Comparison of ENCODE assay signal across 8 mouse cellular contexts in genomic region chr19:40832361-40832760, GRCm38 (mm10). TPM values are rescaled to one million over a fixed set of nuclear protein-coding genes. Genes with fewer than 3 reads are reported as not detected.
DNase-seq lines count a peak whose midpoint lies in the region; ATAC-seq and TF ChIP-seq lines count a peak whose summit lies in the region.

No protein-coding gene starts in this region.

- DNase-seq in heart, postnatal 10 days = no peak
- peak; percentile 48 for DNase-seq in MEL (ENCODE audit: low read depth, low spot score)
- DNase-seq in midbrain, embryonic 10.5 days (ENCODE audit: low spot score) = no peak
- DNase-seq in layer of hippocampus, adult 18-20 months (ENCODE audit: low spot score in 2 of 2) = no peak
- no peak for DNase-seq in ovary, adult 18-20 months (ENCODE audit: low spot score)
- DNase-seq in testis, postnatal 10 days (ENCODE audit: low spot score) = no peak

- H3K4me3 ChIP-seq in heart, embryonic 11.5 days (ENCODE audit: low read depth, low read length) = peak overlapping the region; percentile 82
- peak overlapping the region; percentile 72 to 95 for H3K4me3 ChIP-seq in MEL (ENCODE audit: control insufficient read depth in 1 of 2, insufficient read depth in 1 of 2, low read depth in 2 of 2, low read length in 2 of 2)
- peak overlapping the region; percentile 85 for H3K4me3 ChIP-seq in hindbrain, embryonic 16.5 days (ENCODE audit: low read length)
- H3K4me3 ChIP-seq in midbrain, embryonic 10.5 days = peak overlapping the region; percentile 95

- TF ChIP-seq RAD21 in MEL (IDR thresholded peaks at IDR 0.05; ENCODE audit: low read depth, low read length) = no peak

- H3K36me3 ChIP-seq in heart, embryonic 11.5 days (ENCODE audit: control insufficient read depth, insufficient read depth, low read length) = peaks cover 2% of the 10 kb centered on the region; the same call in 1 of the 2 replicates
- H3K36me3 ChIP-seq in MEL (ENCODE audit: control insufficient read depth in 1 of 2, insufficient read depth in 2 of 2, low read length in 2 of 2) = peaks cover 0 to 10% of the 10 kb centered on the region in 2 experiments; a peak in 3 of 4 replicates
- peaks cover 2% of the 10 kb centered on the region; the same call in 1 of the 2 replicates for H3K36me3 ChIP-seq in hindbrain, embryonic 16.5 days (ENCODE audit: control insufficient read depth, insufficient read depth, low read length)
- peaks cover 30% of the 10 kb centered on the region for H3K36me3 ChIP-seq in midbrain, embryonic 10.5 days

- 39% methylated on average over 5 of the region's 5 CpGs for WGBS in heart, embryonic 11.5 days (ENCODE audit: insufficient replicate concordance)
- 35% methylated on average over 5 of the region's 5 CpGs for WGBS in hindbrain, embryonic 16.5 days
- 47% methylated on average over 5 of the region's 5 CpGs for WGBS in midbrain, embryonic 10.5 days

- ATAC-seq in heart, embryonic 11.5 days (replicated peaks; ENCODE audit: insufficient number of reproducible peaks, low FRiP score, low TSS enrichment) = no peak
- no peak for ATAC-seq in hindbrain, embryonic 16.5 days

- peaks cover 2% of the 10 kb centered on the region; the same call in 1 of the 2 replicates for H3K4me1 ChIP-seq in heart, embryonic 11.5 days (ENCODE audit: control insufficient read depth, insufficient read depth, low read length)
- H3K4me1 ChIP-seq in MEL (ENCODE audit: control insufficient read depth in 1 of 2, insufficient read depth in 2 of 2, low read length in 2 of 2) = peaks cover 6 to 8% of the 10 kb centered on the region in 2 experiments; a peak in 3 of 4 replicates
- peaks cover 25% of the 10 kb centered on the region for H3K4me1 ChIP-seq in hindbrain, embryonic 16.5 days (ENCODE audit: control insufficient read depth, insufficient read depth, low read depth, low read length)
- peaks cover 40% of the 10 kb centered on the region for H3K4me1 ChIP-seq in midbrain, embryonic 10.5 days

- H3K79me2 ChIP-seq in MEL (ENCODE audit: control insufficient read depth, insufficient read depth, low read length, poor library complexity) = peaks cover 16% of the 10 kb centered on the region

- no peak for TF ChIP-seq POLR2A in MEL (IDR thresholded peaks at IDR 0.05; ENCODE audit: control insufficient read depth in 1 of 2, insufficient read depth in 1 of 2, low read depth in 1 of 2, low read length in 2 of 2, poor library complexity in 1 of 2)

- no peaks in the 10 kb centered on the region for H3K9me3 ChIP-seq in heart, embryonic 11.5 days (replicated peaks; ENCODE audit: control insufficient read depth, low read length)
- H3K9me3 ChIP-seq in MEL (replicated peaks; ENCODE audit: insufficient read depth, low read length) = no peaks in the 10 kb centered on the region
- H3K9me3 ChIP-seq in hindbrain, embryonic 16.5 days (ENCODE audit: control insufficient read depth, low read length) = no peaks in the 10 kb centered on the region
- no peaks in the 10 kb centered on the region for H3K9me3 ChIP-seq in midbrain, embryonic 10.5 days (replicated peaks)

- TF ChIP-seq CTCF in MEL (IDR thresholded peaks at IDR 0.05 in 2 of 3, conservative IDR thresholded peaks at IDR 0.05 in 1 of 3; ENCODE audit: control insufficient read depth in 1 of 3, insufficient read depth in 1 of 3, low read depth in 2 of 3, low read length in 3 of 3, poor library complexity in 1 of 3, severe bottlenecking in 1 of 3) = no peak

- H3K27ac ChIP-seq in heart, embryonic 11.5 days (ENCODE audit: low read depth, low read length) = no peak overlapping the region
- no peak overlapping the region for H3K27ac ChIP-seq in MEL (ENCODE audit: control insufficient read depth, low read depth, low read length)
- H3K27ac ChIP-seq in hindbrain, embryonic 16.5 days (ENCODE audit: low read depth, low read length) = no peak overlapping the region
- H3K27ac ChIP-seq in midbrain, embryonic 10.5 days (replicated peaks) = peak overlapping the region; percentile 100

- H3K4me2 ChIP-seq in heart, embryonic 11.5 days = peak overlapping the region; percentile 89
- peak overlapping the region; percentile 83 for H3K4me2 ChIP-seq in hindbrain, embryonic 16.5 days (ENCODE audit: low read length)

- intact Hi-C loops in heart, postnatal 10 days (cut with DNase I) = loop anchor here (5.0 kb wide), 1 partner anchor 40 kb away; no protein-coding TSS in a partner anchor

- no peaks in the 10 kb centered on the region for H3K27me3 ChIP-seq in heart, embryonic 11.5 days (ENCODE audit: control insufficient read depth, insufficient read depth, low read length)
- 0 out of 4 replicates have a peak, but pooled peaks cover 0 to 2% of the 10 kb centered on the region in 2 experiments for H3K27me3 ChIP-seq in MEL (ENCODE audit: control insufficient read depth in 1 of 2, insufficient read depth in 2 of 2, low read length in 2 of 2)
- no peaks in the 10 kb centered on the region for H3K27me3 ChIP-seq in hindbrain, embryonic 16.5 days (replicated peaks; ENCODE audit: control insufficient read depth, insufficient read depth, low read length)
- H3K27me3 ChIP-seq in midbrain, embryonic 10.5 days (ENCODE audit: low read depth, poor library complexity, severe bottlenecking) = no peaks in the 10 kb centered on the region

- peak overlapping the region; percentile 97 for H3K9ac ChIP-seq in heart, embryonic 11.5 days (ENCODE audit: low read depth, low read length)
- peak overlapping the region; percentile 91 for H3K9ac ChIP-seq in MEL (ENCODE audit: control insufficient read depth, low read depth, low read length, poor library complexity, severe bottlenecking)
- H3K9ac ChIP-seq in hindbrain, embryonic 16.5 days (ENCODE audit: low read depth, low read length) = peak overlapping the region; percentile 97

- TF ChIP-seq EP300 in MEL (IDR thresholded peaks at IDR 0.05; ENCODE audit: low read depth in 1 of 2, low read length in 2 of 2) = no peak

TF ChIP-seq in MEL, 35 proteins besides CTCF, POLR2A, EP300 and RAD21:
- TF ChIP-seq CHD1 (IDR thresholded peaks at IDR 0.05; ENCODE audit: low read depth, low read length) (no peak), ZNF384 (IDR thresholded peaks at IDR 0.05; ENCODE audit: low read depth, low read length) (no peak), ZKSCAN1 (IDR thresholded peaks at IDR 0.05; ENCODE audit: low read depth, low read length) (no peak), ETS1 (IDR thresholded peaks at IDR 0.05; ENCODE audit: low read depth, low read length) (no peak), ELF1 (IDR thresholded peaks at IDR 0.05; ENCODE audit: low read depth, low read length) (no peak), GATA1 (IDR thresholded peaks at IDR 0.05; ENCODE audit: low read depth, low read length) (no peak), POLR2AphosphoS2 (IDR thresholded peaks at IDR 0.05; ENCODE audit: low read length) (no peak), TCF12 (IDR thresholded peaks at IDR 0.05; ENCODE audit: low read depth, low read length) (no peak), KAT2A (conservative IDR thresholded peaks at IDR 0.05; ENCODE audit: low read depth, low read length) (no peak), MAFK (IDR thresholded peaks at IDR 0.05; ENCODE audit: borderline replicate concordance, low read depth, low read length) (no peak), JUND (IDR thresholded peaks at IDR 0.05; ENCODE audit: low read depth, low read length) (no peak), NELFE (IDR thresholded peaks at IDR 0.05; ENCODE audit: low read depth, low read length) (no peak), ZMIZ1 (IDR thresholded peaks at IDR 0.05; ENCODE audit: low read depth, low read length) (no peak), MAX (IDR thresholded peaks at IDR 0.05; ENCODE audit: low read length) (no peak)

RNA-seq across cellular contexts. Expression of gene Ccnj, which starts 1.3 kb away (rescaled TPM):
- polyA plus RNA-seq in heart, embryonic 11.5 days (2014; fragmentation: Nextera tagmentation; extraction: Ambion mirVana) = 8.5 and 11.9 TPM in 2 replicates
- total RNA-seq in heart, postnatal 10 days (2021) = 1 to 10 TPM; 7.8 to 8.7 TPM
- 7.1 and 8.5 TPM in 2 replicates for total RNA-seq in MEL (2012; rRNA removed)
- polyA plus RNA-seq in MEL (2012; ENCODE audit: insufficient read depth in 1 of 2, insufficient read length in 2 of 2, low read depth in 1 of 2, low replicate concordance in 2 of 2, missing spikeins in 1 of 2) = 10 to 100 TPM in 1 of 2 experiments, not detected in 1; 10.7 TPM
- polyA plus RNA-seq in hindbrain, embryonic 16.5 days (2015; fragmentation: Nextera tagmentation; extraction: Ambion mirVana) = 11.9 and 15.2 TPM in 2 replicates
- polyA plus RNA-seq in midbrain, embryonic 10.5 days (2016; fragmentation: Nextera tagmentation; extraction: Ambion mirVana) = 38.6 and 39.9 TPM in 2 replicates
- total RNA-seq in layer of hippocampus, adult 18-20 months (2021) = 1 to 10 TPM; 6.7 to 7.4 TPM
